Mouse (Mus musculus): ENCODE data around the gene P2rx6.
A peak's percentile ranks its signal among the peaks of the same experiment; 100 is the strongest.

P2rx6 gene

GRCm38 (mm10) chr16:17561128-17561750 is 446 bp upstream of the P2rx6 start, which contains the start of gene Lrrc74b:
Gene Lrrc74b, minus strand, starts transcription at chr16:17561247.
- DNase-seq (ENCODE audit: low read depth, low spot score) = peak; percentile 91

- DNase-seq (ENCODE audit: low read depth, low spot score) = no peak
These were observed 1.9 kb downstream of the P2rx6 start for GRCm38 (mm10) chr16:17563580-17563979.

GRCm38 (mm10) chr16:17564221-17564620 is 2.5 kb downstream of the P2rx6 start:
- no peak for DNase-seq (ENCODE audit: low read depth, low spot score)

GRCm38 (mm10) chr16:17564771-17565170 is 3.1 kb downstream of the P2rx6 start:
- DNase-seq (ENCODE audit: low read depth, low spot score) = no peak

DNA sequence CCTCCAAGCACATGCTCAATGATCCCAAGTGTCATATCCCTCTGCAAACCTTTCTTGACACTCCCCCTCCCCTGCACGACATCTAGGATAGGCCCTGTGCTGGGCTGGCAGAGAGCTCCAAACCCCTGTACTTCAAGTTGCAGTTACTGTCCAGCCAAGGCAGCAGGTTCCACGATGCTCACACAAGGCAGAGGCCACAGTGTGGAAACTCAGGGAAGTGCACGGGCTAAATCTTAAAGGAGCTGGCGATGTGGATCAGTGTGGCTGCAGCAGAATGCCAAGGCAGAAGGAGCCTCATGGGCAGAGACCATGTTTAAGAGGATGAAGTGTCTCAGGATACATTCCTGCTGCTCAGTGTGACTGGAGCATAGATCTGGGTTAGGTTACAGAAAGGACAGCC is 4.5 kb downstream of the P2rx6 start:
- no peak for DNase-seq (ENCODE audit: low read depth, low spot score)

DNA sequence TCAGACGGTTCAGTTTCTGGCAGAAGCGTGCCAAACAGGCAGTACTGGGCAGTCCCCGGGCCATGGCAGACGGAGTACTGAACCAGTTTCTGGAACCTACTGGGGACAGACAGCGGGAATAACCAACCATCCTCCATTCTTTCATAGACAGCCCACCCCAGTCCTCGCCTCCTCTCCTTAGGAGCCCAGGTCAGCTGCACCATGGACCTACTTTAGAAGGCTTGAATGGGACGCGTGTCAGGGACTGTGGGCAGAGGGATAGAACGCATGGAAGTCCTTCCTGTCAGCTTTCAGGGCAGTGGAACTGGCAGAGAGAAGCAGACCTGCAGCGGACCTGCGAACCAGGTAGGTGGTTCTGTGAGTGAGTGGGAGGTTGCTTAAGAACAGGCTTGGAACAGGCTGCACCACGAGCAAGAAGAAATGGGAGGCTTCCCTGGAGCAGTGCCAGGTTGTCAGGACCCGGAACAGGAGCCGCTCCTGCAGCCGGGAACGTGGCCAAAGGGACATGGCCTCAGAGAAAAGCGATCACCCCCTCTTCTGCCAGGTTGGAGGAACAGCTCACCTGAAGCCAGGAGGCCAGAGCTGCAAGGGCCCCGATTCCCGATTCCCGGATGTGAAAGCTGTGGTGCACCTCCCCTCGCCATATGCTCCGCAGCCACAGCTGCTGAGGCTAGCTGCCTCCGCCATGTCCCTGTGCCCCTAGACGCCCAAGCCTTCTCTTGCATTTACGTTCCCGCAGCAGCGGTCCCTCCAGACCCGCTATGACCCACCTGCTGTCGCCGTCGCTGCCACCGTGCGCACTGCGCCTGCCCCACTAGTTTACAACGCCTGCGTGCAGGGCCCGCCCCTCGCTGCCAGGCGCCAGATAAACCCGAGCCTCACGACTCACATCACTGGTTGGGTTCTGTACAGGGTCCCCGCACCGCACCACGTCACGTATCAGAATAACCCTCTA is 14.5 kb downstream of the P2rx6 start:
- peak; percentile 54 for DNase-seq (ENCODE audit: low read depth, low spot score)

- no peak for DNase-seq (ENCODE audit: low read depth, low spot score)
These were observed 15.1 kb downstream of the P2rx6 start for GRCm38 (mm10) chr16:17576825-17577215.

- DNase-seq (ENCODE audit: low read depth, low spot score) = peak; percentile 89
These were observed 21.4 kb downstream of the P2rx6 start, which contains the start of gene Slc7a4 for GRCm38 (mm10) chr16:17583064-17583463. Gene Slc7a4, minus strand, starts transcription at chr16:17583214.

DNA sequence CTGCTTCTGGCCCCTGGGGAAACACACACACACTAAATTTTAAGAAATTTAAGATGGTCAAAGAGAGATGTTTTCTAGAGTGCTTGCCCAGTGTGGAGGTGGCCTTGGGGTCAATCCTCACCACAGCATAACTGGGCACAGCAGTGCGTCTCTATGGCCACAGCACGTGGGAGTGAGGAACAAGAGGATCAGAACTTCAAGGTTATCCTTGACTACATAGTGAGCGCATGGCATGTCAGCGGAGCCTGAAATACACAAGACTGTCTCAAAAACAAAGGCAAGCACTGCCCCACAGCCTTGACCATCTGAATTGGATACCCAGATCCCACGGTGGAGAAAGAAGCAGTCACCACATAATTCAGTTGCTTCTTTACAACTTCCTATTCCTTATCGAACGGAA is 22.9 kb downstream of the P2rx6 start:
- DNase-seq (ENCODE audit: low read depth, low spot score) = no peak

DNA sequence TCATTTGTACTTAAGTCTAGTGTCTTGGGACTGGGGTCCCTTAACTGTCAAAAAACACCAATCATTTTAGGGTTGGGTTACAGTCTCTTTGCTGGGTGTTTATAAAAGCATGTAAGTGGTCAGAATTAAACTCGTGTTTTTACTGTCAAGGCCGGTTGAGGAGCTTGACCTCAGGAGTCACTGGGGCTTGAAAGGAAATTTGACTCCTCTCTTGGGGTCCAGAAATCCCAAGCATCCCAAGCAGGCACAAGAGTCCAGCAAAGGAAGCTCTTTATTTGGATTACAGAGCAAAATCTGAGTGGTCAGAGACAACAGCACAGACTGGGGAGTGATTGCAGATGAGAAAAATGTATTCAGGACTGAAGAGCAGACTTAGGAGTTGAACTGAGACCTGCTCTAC is 29.0 kb downstream of the P2rx6 start:
- no peak for DNase-seq (ENCODE audit: low read depth, low spot score)

DNA sequence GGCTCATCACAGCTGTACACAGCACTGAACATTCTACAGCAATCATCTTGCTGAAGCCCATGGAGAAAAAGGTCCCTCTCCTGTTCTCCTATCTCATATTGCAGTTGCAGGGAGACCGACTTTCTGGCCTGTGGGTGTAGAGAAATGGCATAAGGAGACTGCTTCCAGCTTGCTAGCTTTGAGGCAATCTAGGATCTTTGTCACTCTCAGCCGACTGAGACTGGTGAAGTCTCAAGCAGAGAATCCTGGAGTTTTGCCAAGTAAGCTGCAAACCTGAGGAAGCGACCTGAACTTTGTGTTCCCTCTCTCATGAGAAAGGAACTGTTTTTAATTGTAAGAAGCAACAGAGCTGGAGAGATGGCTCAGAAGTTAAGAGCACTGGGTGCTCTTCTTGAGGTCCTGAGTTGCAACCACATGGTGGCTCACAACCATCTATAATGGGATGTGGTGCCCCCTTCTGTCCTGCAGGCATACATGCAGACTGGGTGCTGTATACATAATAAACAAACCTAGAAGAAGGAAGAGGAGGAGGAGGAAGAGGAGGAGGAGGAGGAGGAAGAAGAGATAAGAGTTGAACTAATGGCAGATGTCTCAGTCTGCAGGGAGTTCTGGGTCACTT is 39.4 kb downstream of the P2rx6 start:
- peak; percentile 53 for DNase-seq (ENCODE audit: low read depth, low spot score)

- DNase-seq (ENCODE audit: low read depth, low spot score) = no peak
These were observed 43.3 kb downstream of the P2rx6 start for GRCm38 (mm10) chr16:17604941-17605340.

DNA sequence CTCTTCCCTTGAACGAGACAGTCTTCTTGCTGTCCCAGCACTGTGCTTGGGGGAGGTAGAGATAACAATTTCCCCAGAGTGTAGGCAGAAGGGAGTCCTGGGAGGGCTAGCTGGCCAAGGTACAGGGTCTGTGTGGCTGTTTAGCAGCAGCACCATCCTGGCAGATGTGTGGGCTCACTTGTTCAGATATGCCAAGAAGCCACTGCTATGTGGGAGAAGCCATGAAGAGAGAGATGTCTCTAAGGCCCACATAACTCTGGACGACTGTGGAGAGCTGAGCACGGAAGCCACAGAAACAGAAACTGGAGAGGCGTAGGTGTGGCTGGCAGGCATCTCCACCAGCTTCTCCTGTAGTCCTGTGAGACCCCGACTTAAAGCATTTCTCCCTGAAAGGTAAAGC is 44.0 kb downstream of the P2rx6 start:
- no peak for DNase-seq (ENCODE audit: low read depth, low spot score)

GRCm38 (mm10) chr16:17611383-17611782 is 49.7 kb downstream of the P2rx6 start:
- no peak for DNase-seq (ENCODE audit: low read depth, low spot score)

GRCm38 (mm10) chr16:17614740-17615139 is 53.1 kb downstream of the P2rx6 start:
- DNase-seq (ENCODE audit: low read depth, low spot score) = peak; percentile 39

GRCm38 (mm10) chr16:17616212-17616611 is 54.5 kb downstream of the P2rx6 start:
- no peak for DNase-seq (ENCODE audit: low read depth, low spot score)

DNA sequence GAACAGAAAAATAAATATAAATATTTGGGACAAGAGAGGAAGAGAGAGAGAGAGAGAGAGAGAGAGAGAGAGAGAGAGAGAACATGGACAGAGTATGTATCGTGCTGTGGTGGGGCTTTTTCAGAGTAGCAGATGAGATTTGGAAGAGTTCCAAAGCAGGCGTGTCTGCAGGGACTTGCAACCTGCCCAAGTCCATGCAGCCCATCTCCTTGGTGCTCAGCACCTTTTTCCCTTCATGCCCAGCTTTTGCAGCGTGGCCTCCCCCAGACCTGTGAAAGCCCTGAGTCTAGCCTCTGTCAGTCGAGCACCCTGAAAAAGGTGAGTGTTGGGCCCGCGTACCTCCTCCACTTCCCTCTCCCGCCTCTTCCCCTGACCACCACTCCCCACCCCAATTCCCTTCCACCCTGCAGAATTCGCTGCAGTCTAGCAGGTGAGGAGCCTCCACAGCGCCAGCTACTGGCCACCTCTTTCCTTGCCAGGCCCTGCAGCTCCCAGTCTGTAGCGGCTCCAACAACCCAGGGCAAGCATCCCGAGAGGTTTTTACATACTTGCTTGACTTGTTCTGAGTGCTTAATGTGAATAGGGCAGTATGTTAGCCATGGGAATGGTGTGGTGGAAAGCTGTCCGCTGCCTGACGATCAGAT is 56.4 kb downstream of the P2rx6 start:
- peak; percentile 95 for DNase-seq (ENCODE audit: low read depth, low spot score)

GRCm38 (mm10) chr16:17619198-17620105 is 57.8 kb downstream of the P2rx6 start, which contains the start of gene Smpd4:
Gene Smpd4, plus strand, starts transcription at chr16:17619354.
- peak; percentile 92 for DNase-seq (ENCODE audit: low read depth, low spot score)

GRCm38 (mm10) chr16:17621936-17622335 is 60.3 kb downstream of the P2rx6 start:
- peak; percentile 83 for DNase-seq (ENCODE audit: low read depth, low spot score)

GRCm38 (mm10) chr16:17625488-17626268 is 64.0 kb downstream of the P2rx6 start:
- peak; percentile 52 for DNase-seq (ENCODE audit: low read depth, low spot score)
